Mouse (Mus musculus): ENCODE data around the gene Prr18.

DNA sequence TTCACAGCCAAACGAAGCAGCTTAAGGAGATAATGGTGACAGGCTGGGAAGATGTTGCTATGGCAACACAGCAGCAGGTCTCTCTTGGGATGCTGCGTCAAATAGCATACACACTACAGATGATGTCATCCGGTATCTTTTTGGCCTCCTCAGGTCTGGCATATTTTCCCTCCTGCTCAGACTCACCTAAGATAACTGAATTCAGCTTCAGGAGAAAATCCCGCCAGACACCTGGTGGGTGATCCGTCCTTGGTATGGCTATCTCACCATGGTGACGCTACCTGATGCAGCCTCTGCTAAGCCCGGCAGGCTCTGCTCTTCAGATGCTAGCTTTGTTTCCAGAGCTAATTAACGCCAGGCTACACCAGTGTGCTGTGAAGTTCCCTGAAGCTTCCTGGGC lies 31.3 kb downstream of the Prr18 start:
- no peak for TF ChIP-seq CTCF (IDR thresholded peaks at IDR 0.05)
- no peak for TF ChIP-seq POLR2A (IDR thresholded peaks at IDR 0.05; ENCODE audit: insufficient read depth, low read depth, low read length)
